ENCODE assay signal across 25 mouse cellular contexts in genomic region chr5:148888032-148888431, GRCm38 (mm10). TPM values are rescaled to one million over a fixed set of nuclear protein-coding genes. Genes with fewer than 3 reads are reported as not detected.
DNase-seq lines count a peak whose midpoint lies in the region; ATAC-seq and TF ChIP-seq lines count a peak whose summit lies in the region.
"Had no signal": no experiment of that assay in that cellular context is flagged by ENCODE, and none has a peak within 500 bp of the region (broad histone marks: within the 10 kb centered on the region; RNA-seq: fewer than 3 reads in every experiment).

No protein-coding gene starts in this region.

- no peak for ATAC-seq in midbrain, embryonic 11.5 days (ENCODE audit: low FRiP score)
- ATAC-seq in midbrain, postnatal 0 days (ENCODE audit: low FRiP score), result no peak
- ATAC-seq: forebrain, embryonic 16.5 days had no signal

- WGBS in midbrain, embryonic 11.5 days, result 91% methylated on average over 6 of the region's 6 CpGs
- WGBS in midbrain, postnatal 0 days, result 98% methylated on average over 6 of the region's 6 CpGs

- no peaks in the 10 kb centered on the region for H3K4me1 ChIP-seq in midbrain, embryonic 11.5 days (ENCODE audit: control insufficient read depth, insufficient read depth, low read length)
- H3K4me1 ChIP-seq in midbrain, postnatal 0 days (ENCODE audit: insufficient read depth, low read length), result no peaks in the 10 kb centered on the region
- H3K4me1 ChIP-seq: heart, embryonic 15.5 days had no signal

- no peak overlapping the region for H3K27ac ChIP-seq in midbrain, embryonic 11.5 days (ENCODE audit: low read depth, low read length)
- no peak overlapping the region for H3K27ac ChIP-seq in midbrain, postnatal 0 days (ENCODE audit: low read depth, low read length)
- H3K27ac ChIP-seq: embryonic facial prominence, embryonic 13.5 days; forebrain, embryonic 12.5 days; heart, adult 2 months; heart, embryonic 15.5 days; hindbrain, embryonic 10.5 days; hindbrain, embryonic 14.5 days had no signal

- no peak for TF ChIP-seq CTCF in midbrain, postnatal 0 days (IDR thresholded peaks at IDR 0.05)

- no peak overlapping the region for H3K9ac ChIP-seq in midbrain, embryonic 11.5 days (ENCODE audit: low read length)
- H3K9ac ChIP-seq in midbrain, postnatal 0 days (replicated peaks; ENCODE audit: low read length, poor library complexity, severe bottlenecking), result no peak overlapping the region
- H3K9ac ChIP-seq: embryonic facial prominence, embryonic 13.5 days; forebrain, embryonic 12.5 days; heart, embryonic 15.5 days; hindbrain, embryonic 14.5 days had no signal

- H3K27me3 ChIP-seq in midbrain, embryonic 11.5 days (ENCODE audit: control insufficient read depth, insufficient read depth, low read length), result no peaks in the 10 kb centered on the region
- no peaks in the 10 kb centered on the region for H3K27me3 ChIP-seq in midbrain, postnatal 0 days (ENCODE audit: insufficient read depth, low read length)
- H3K27me3 ChIP-seq: embryonic facial prominence, embryonic 13.5 days; forebrain, embryonic 12.5 days; heart, embryonic 15.5 days had no signal

- peaks cover 18% of the 10 kb centered on the region for H3K36me3 ChIP-seq in midbrain, embryonic 11.5 days (ENCODE audit: control insufficient read depth, insufficient read depth, low read length)
- H3K36me3 ChIP-seq in midbrain, postnatal 0 days (ENCODE audit: insufficient read depth, low read length), result peaks cover 26% of the 10 kb centered on the region
- H3K36me3 ChIP-seq: G1E had no signal

- intact Hi-C loops in left cerebral cortex, postnatal 36 days (cut with DNase I), result loop anchor here (5.0 kb wide), 1 partner anchor 139 kb away; no protein-coding TSS in a partner anchor

- DNase-seq in midbrain, embryonic 11.5 days (ENCODE audit: low spot score, missing footprints), result peak; percentile 12
- DNase-seq in midbrain, postnatal 0 days (ENCODE audit: low spot score), result no peak
- peak; percentile 44 for DNase-seq in CD4-positive helper T cell, adult 2 months (ENCODE audit: low read depth, low spot score)
- DNase-seq in T-cell, adult 2 months (ENCODE audit: low spot score), result peak; percentile 66
- peak; percentile 61 for DNase-seq in naive thymus-derived CD4-positive, alpha-beta T cell, adult 2 months (ENCODE audit: low read depth)
- no peak for DNase-seq in kidney, adult 18-20 months
- DNase-seq in left cerebral cortex, postnatal 36 days (ENCODE audit: low spot score in 2 of 2), result no peak
- no peak for DNase-seq in layer of hippocampus, adult 11-12 months (ENCODE audit: low spot score)
- DNase-seq: adrenal gland, adult 2 months; adrenal gland, postnatal 25 days; B cell, adult 2 months; cerebellum, adult 18-20 months; cerebellum, adult 9-11 months; cerebellum, postnatal 36 days; gastrocnemius, postnatal 10 days; heart, adult 2 months; heart, postnatal 14 days had no signal

- no peak overlapping the region for H3K4me3 ChIP-seq in midbrain, embryonic 11.5 days (ENCODE audit: low read depth, low read length)
- no peak overlapping the region for H3K4me3 ChIP-seq in midbrain, postnatal 0 days (ENCODE audit: low read depth, low read length)
- H3K4me3 ChIP-seq: embryonic facial prominence, embryonic 13.5 days; forebrain, embryonic 12.5 days; heart, adult 2 months; heart, embryonic 15.5 days; hindbrain, embryonic 10.5 days had no signal

- no peak overlapping the region for H3K4me2 ChIP-seq in midbrain, embryonic 11.5 days
- H3K4me2 ChIP-seq in midbrain, postnatal 0 days (ENCODE audit: low read depth, low read length, poor library complexity, severe bottlenecking), result no peak overlapping the region
- H3K4me2 ChIP-seq: embryonic facial prominence, embryonic 13.5 days; forebrain, embryonic 12.5 days; heart, embryonic 11.5 days; heart, embryonic 15.5 days; hindbrain, embryonic 14.5 days had no signal

- H3K9me3 ChIP-seq in midbrain, embryonic 11.5 days (ENCODE audit: control insufficient read depth, low read length), result no peaks in the 10 kb centered on the region
- H3K9me3 ChIP-seq in midbrain, postnatal 0 days (ENCODE audit: low read length), result no peaks in the 10 kb centered on the region; the same call in 1 of the 2 replicates
- H3K9me3 ChIP-seq: embryonic facial prominence, embryonic 13.5 days; forebrain, embryonic 12.5 days; heart, embryonic 15.5 days had no signal

RNA-seq across cellular contexts. Expression of gene Katnal1, which starts 41.1 kb away (rescaled TPM):
- polyA plus RNA-seq in midbrain, embryonic 11.5 days (2014; fragmentation: Nextera tagmentation; extraction: Ambion mirVana), result 31.1 and 37.1 TPM in 2 replicates
- 38.0 and 51.1 TPM in 2 replicates for total RNA-seq in midbrain, postnatal 0 days (2014; rRNA removed)
- 23.6 and 31.4 TPM in 2 replicates for polyA plus RNA-seq in midbrain, postnatal 0 days (2015; fragmentation: Nextera tagmentation; extraction: Ambion mirVana)
- total RNA-seq in left cerebral cortex, postnatal 36 days (2021), result 10 to 100 TPM; 69.5 to 72.8 TPM
- polyA plus RNA-seq: G1E had no signal

Comparison
In these comparisons a context has a peak if more than half of its experiments do, and no peak if none do; other contexts are left out.
1. DNase-seq: peak in midbrain, embryonic 11.5 days (single experiment), CD4-positive helper T cell, adult 2 months (single experiment), T-cell, adult 2 months (single experiment) and naive thymus-derived CD4-positive, alpha-beta T cell, adult 2 months (single experiment); none in midbrain, postnatal 0 days (single experiment), kidney, adult 18-20 months (single experiment), left cerebral cortex, postnatal 36 days (0 of 2) and layer of hippocampus, adult 11-12 months (single experiment).